Comparison of ENCODE assay signal across 7 mouse cellular contexts in the genomic region with DNA sequence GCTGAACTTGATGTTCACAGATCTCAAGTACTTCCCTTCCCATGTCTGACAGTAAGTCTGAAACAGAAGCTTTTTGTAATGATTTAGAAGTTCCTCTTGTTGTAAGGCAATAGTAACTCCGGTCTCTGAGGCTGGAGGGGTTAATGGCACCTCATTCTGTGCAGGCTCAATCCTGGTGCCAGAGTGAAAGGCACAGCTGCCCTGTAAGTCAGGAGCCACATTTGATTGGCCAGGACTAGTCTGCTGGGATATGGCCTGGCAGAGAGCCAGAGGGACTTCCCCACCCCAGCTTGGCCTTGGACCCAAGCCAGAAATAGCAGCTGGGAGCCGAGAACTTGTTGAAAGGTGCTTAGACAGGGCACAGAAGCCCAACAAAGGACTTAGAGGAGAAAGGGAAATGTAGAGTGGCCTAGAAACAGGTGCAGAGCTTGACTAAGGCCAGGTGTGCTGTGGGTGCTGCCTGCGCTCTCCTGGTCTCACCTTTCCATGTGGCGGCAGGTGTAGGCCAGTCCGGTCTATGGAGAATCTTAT. TPM values are rescaled to one million over a fixed set of nuclear protein-coding genes. Genes with fewer than 3 reads are reported as not detected.
DNase-seq lines count a peak whose midpoint lies in the region; ATAC-seq and TF ChIP-seq lines count a peak whose summit lies in the region.

No protein-coding gene starts in this region.

- in situ Hi-C loops in Patski (cut with MboI; ENCODE audit: low pct_unique_long_range_greater_than_20kb) = no loop called here

- intact Hi-C loops in left cerebral cortex, postnatal 14 days (cut with DNase I) = loop anchor here (5.0 kb wide), 1 partner anchor 53 kb away; the partner anchor contains the start of gene Mycl

- peaks cover 14% of the 10 kb centered on the region for H3K4me1 ChIP-seq in intestine, embryonic 14.5 days (replicated peaks; ENCODE audit: control insufficient read depth, insufficient read depth, low read length)
- peaks cover 38% of the 10 kb centered on the region for H3K4me1 ChIP-seq in midbrain, embryonic 12.5 days

- no peak overlapping the region for H3K9ac ChIP-seq in intestine, embryonic 14.5 days (ENCODE audit: low read length)
- H3K9ac ChIP-seq in midbrain, embryonic 12.5 days (replicated peaks) = no peak overlapping the region

- ATAC-seq in Patski = peak; percentile 65
- ATAC-seq in intestine, embryonic 14.5 days (replicated peaks; ENCODE audit: low FRiP score, low TSS enrichment, low read depth) = peak; percentile 94
- peak; percentile 90 for ATAC-seq in midbrain, embryonic 12.5 days (ENCODE audit: low FRiP score, low read depth)

- H3K4me2 ChIP-seq in intestine, embryonic 14.5 days (ENCODE audit: low read length) = no peak overlapping the region
- no peak overlapping the region for H3K4me2 ChIP-seq in midbrain, embryonic 12.5 days (replicated peaks)

- WGBS in intestine, embryonic 14.5 days = 37% methylated on average over 5 of the region's 5 CpGs
- 74% methylated on average over 5 of the region's 5 CpGs for WGBS in midbrain, embryonic 12.5 days

- peak; percentile 90 for DNase-seq in Patski (ENCODE audit: low read depth, low spot score)
- DNase-seq in cerebellum, adult 9-11 months = peak; percentile 70
- DNase-seq in gastrocnemius, postnatal 25 days = peak; percentile 76
- DNase-seq in intestine, embryonic 14.5 days (ENCODE audit: low spot score) = peak; percentile 94
- peak; percentile 79 to 86 for DNase-seq in left cerebral cortex, postnatal 14 days (ENCODE audit: low spot score in 2 of 2)
- peak; percentile 28 for DNase-seq in spleen, adult 12 weeks (ENCODE audit: low spot score)

- no peak overlapping the region; the same call in 1 of the 2 replicates for H3K27ac ChIP-seq in intestine, embryonic 14.5 days (ENCODE audit: low read depth)
- H3K27ac ChIP-seq in midbrain, embryonic 12.5 days (replicated peaks) = peak overlapping the region; percentile 75

- POLR2A ChIA-PET in Patski (lab: Charles Lee) = interaction anchor here (1.0 kb wide), 1 partner anchor 35 kb away, joined by 4 read pairs; the partner anchor contains the start of gene Trit1

- no peak for TF ChIP-seq CTCF in Patski (IDR thresholded peaks at IDR 0.05)

- H3K4me3 ChIP-seq in intestine, embryonic 14.5 days (ENCODE audit: low read depth, low read length) = no peak overlapping the region
- no peak overlapping the region for H3K4me3 ChIP-seq in midbrain, embryonic 12.5 days

- no peaks in the 10 kb centered on the region for H3K27me3 ChIP-seq in Patski
- no peaks in the 10 kb centered on the region for H3K27me3 ChIP-seq in intestine, embryonic 14.5 days (replicated peaks; ENCODE audit: control insufficient read depth, insufficient read depth, low read length)
- no peaks in the 10 kb centered on the region for H3K27me3 ChIP-seq in midbrain, embryonic 12.5 days

- no peaks in the 10 kb centered on the region for H3K9me3 ChIP-seq in intestine, embryonic 14.5 days (ENCODE audit: control insufficient read depth, low read length)
- no peaks in the 10 kb centered on the region for H3K9me3 ChIP-seq in midbrain, embryonic 12.5 days

- CTCF ChIA-PET in Patski (lab: Charles Lee) = interaction anchor here (1.7 to 1.8 kb wide), 2 partner anchors 11 to 55 kb away, joined by 4 to 6 read pairs; partner anchors contain the start of gene Mycl

- peaks cover 69% of the 10 kb centered on the region for H3K36me3 ChIP-seq in intestine, embryonic 14.5 days (ENCODE audit: control insufficient read depth, insufficient read depth, low read length)
- H3K36me3 ChIP-seq in midbrain, embryonic 12.5 days = peaks cover 79% of the 10 kb centered on the region

RNA-seq across cellular contexts. Expression of gene Trit1, which starts 34.3 kb away (rescaled TPM):
- polyA plus RNA-seq in Patski (2021) = 12.9 TPM
- 1 to 10 TPM; 6.7 to 7.6 TPM for total RNA-seq in gastrocnemius, postnatal 25 days (2021)
- 17.8 and 18.0 TPM in 2 replicates for polyA plus RNA-seq in intestine, embryonic 14.5 days (2014; fragmentation: Nextera tagmentation; extraction: Ambion mirVana)
- 10 to 100 TPM; 22.8 to 22.9 TPM for total RNA-seq in left cerebral cortex, postnatal 14 days (2021)
- polyA plus RNA-seq in midbrain, embryonic 12.5 days (2016; fragmentation: Nextera tagmentation; extraction: Ambion mirVana) = 29.3 and 30.0 TPM in 2 replicates

RNA-seq across cellular contexts. Expression of gene Bmp8b, which starts 54.2 kb away (rescaled TPM):
- polyA plus RNA-seq in Patski (2021) = 0.06 TPM
- total RNA-seq in gastrocnemius, postnatal 25 days (2021) = not detected
- polyA plus RNA-seq in intestine, embryonic 14.5 days (2014; fragmentation: Nextera tagmentation; extraction: Ambion mirVana) = 0.35 and 0.63 TPM in 2 replicates
- under 1 TPM; 0.24 to 0.40 TPM for total RNA-seq in left cerebral cortex, postnatal 14 days (2021)
- 0.10 and 0.13 TPM in 2 replicates for polyA plus RNA-seq in midbrain, embryonic 12.5 days (2016; fragmentation: Nextera tagmentation; extraction: Ambion mirVana)

RNA-seq across cellular contexts. Expression of gene Mycl, which starts 55.3 kb away (rescaled TPM):
- 0.19 TPM for polyA plus RNA-seq in Patski (2021)
- under 1 TPM; 0.46 to 0.62 TPM for total RNA-seq in gastrocnemius, postnatal 25 days (2021)
- polyA plus RNA-seq in intestine, embryonic 14.5 days (2014; fragmentation: Nextera tagmentation; extraction: Ambion mirVana) = 14.0 and 15.1 TPM in 2 replicates
- 10 to 100 TPM; 20.6 to 23.4 TPM for total RNA-seq in left cerebral cortex, postnatal 14 days (2021)
- polyA plus RNA-seq in midbrain, embryonic 12.5 days (2016; fragmentation: Nextera tagmentation; extraction: Ambion mirVana) = 130 and 140 TPM in 2 replicates

Comparison
In these comparisons a context has a peak if more than half of its experiments do, and no peak if none do; other contexts are left out.
1. DNase-seq: peak in every context shown above with its lines; median percentile 94 in intestine, embryonic 14.5 days; 90 in Patski; 82 in left cerebral cortex, postnatal 14 days; 76 in gastrocnemius, postnatal 25 days; 70 in cerebellum, adult 9-11 months; 28 in spleen, adult 12 weeks.
2. RNA of gene Mycl, which starts 55.3 kb away (polyA plus RNA-seq): 130 to 140 TPM in midbrain, embryonic 12.5 days and 14.0 to 15.1 TPM in intestine, embryonic 14.5 days; 0.19 TPM in Patski (single experiment); every median in the first group is over 10 times any median in the second.
3. Peak in every context shown above with its lines, with median percentiles within 50 percentile points of each other: ATAC-seq.